Mouse (Mus musculus) ES-E14 (cell line): ENCODE measurements around the gene Ppp1r36.

Experiments
- CHD2 ChIP-seq: IDR thresholded peaks from 2 replicates; pipeline ENCODE4 v1.6.1; 2014; ENCODE audit warnings: mild to moderate bottlenecking, low read depth, low read length, inconsistent platforms
- HCFC1 ChIP-seq: IDR thresholded peaks from 2 replicates; pipeline ENCODE4 v1.6.1; 2012; ENCODE audit warnings: low read length, inconsistent platforms, borderline replicate concordance; ENCODE audit not compliant: insufficient read depth
- MAFK ChIP-seq: IDR thresholded peaks from 2 replicates; pipeline ENCODE4 v1.6.1; 2014; ENCODE audit warnings: mild to moderate bottlenecking, low read depth, low read length, inconsistent platforms; ENCODE audit not compliant: insufficient read depth
- ZC3H11A ChIP-seq: IDR thresholded peaks from 2 replicates; pipeline ENCODE4 v1.6.1; 2012; ENCODE audit warnings: low read depth, mild to moderate bottlenecking, inconsistent platforms, low read length, borderline replicate concordance
- ZNF384 ChIP-seq: IDR thresholded peaks from 2 replicates; pipeline ENCODE4 v1.6.1; 2012; ENCODE audit warnings: low read depth, low read length, inconsistent platforms

DNA sequence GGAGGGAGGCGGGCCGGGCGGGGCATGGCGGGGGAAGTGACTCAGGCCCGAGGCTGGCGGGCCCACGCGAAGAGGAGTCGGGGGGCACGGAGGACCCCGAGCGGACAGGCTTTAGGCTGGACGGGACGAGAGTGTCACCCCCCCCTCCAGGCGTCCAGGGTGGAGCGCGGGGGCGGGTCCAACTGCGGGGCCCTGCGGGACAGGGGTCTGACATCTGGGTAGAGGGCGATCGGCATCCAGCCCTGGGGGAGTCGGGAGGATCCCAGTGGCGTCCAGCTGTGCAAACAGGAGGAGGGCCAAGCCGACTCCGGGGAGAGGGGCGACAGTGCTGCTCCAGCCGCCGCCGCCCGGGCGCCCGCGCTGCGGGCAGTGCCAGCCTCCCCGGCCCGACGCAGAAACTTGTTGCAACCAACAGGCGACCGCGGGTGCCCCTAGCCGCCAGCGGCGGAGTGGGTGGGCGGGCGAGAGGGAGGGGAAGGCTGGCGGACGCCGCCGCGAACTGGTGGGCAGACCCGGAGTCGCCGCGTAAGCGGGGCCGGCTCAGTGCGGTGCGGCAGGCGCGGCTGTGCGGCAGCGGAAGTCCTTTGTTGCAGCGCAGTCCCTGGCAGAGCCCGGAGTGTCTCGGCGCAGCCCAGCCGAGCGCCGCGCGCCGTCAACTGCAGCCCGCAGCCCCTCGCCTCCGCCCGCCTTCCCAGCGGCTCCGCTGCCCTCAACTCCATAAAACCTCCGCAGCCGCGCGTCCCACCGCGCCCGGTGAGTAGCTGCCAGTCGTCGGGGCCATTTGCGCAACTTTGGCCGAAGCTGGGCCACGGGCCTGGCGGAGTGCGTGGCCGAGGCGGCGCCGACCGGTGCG is 47.1 kb upstream of the Ppp1r36 start, which contains the start of gene Zbtb1:
- TF ChIP-seq HCFC1 = no peak; the same call in 1 of the 2 replicates
- no peak for TF ChIP-seq ZNF384
- TF ChIP-seq MAFK = no peak
- no peak for TF ChIP-seq ZC3H11A
- no peak for TF ChIP-seq CHD2
